Mouse (Mus musculus): Measurements from ENCODE around the gene Alk.
A peak's percentile ranks its signal among the peaks of the same experiment; 100 is the strongest.
"Not testable (repeated sequence)": the region's sequence is repeated elsewhere in the genome, so short reads cannot be mapped to it uniquely, and the experiment has no call there.

Gene Alk

DNA sequence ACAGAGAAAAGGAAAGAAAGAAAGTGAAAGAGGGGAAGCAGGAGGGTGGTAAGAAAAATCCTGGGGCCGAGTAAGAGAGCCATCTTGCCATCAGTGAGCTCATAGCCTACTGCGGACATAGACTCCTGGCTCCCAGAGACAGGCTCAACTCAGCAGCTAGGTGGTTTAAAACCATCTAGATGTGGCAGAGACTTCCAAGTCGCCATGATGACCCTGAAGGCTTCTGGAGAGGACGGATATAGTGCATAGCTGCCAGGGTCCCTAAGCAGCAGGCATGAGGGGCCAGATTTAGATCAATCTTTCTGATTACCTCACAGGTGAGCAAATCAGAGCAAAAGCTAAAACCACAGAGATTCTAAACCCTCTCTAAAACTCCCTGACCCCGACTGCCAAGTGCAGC lies 76.9 kb downstream of the Alk start:
- DNase-seq, result no peak

DNA sequence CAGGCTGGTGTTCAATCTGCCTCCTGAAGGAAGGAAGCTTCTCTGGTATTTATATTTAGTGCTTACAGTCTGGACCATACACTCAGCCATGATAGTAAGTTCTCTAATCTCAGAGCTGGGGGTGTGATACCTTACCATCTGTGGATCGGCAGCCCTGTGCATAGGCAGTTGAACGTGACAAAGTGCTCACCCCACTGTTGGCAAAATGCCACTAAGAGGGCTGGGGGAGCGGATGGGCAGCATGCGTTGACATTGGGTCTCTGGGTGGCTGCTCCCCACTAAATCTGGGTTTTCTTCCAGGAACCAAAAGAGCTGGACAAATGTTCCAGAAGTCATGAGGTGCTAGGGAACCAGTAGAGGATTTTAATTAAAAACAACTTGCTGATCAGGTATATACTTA lies 78.1 kb downstream of the Alk start:
- no peak for DNase-seq

DNA sequence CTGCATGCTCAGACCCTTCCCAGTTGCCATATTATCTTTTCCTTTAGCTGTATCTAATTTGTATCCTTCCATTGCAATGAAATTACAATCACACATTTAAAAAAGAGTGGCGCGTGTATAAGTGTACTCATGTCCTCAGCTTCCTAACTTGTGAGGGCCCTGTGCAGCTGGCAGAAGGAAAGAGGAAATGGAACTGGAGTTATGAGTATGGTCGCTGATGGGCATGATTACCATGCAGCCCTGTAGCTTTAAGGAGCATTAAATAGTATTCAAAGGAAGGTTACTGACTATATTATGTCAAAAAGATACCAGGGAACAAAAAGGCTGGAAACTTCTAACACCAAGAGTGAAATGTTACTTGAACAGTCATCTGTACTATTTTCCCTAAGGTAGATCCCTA lies 79.6 kb downstream of the Alk start:
- DNase-seq, result no peak

DNA sequence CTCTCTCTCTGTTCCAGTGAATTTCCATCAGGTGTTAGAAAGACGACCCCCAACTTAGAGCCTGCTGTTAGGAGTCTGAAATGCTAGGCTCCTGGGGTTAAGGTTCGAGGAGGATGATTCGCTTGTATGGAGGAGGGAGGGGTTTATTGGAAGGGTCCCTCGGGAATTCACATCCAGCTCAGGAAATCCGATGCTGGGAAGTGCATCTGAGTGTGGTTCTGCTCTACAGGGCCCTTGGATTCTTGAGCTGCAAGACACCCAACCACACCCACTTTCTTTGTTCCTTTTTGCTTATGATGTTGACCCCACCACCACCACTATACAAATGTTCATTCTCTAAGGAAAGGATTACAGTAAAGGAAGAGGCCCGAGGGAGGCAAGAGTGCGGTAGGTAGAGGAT lies 81.4 kb downstream of the Alk start:
- DNase-seq, result peak; percentile 3

DNA sequence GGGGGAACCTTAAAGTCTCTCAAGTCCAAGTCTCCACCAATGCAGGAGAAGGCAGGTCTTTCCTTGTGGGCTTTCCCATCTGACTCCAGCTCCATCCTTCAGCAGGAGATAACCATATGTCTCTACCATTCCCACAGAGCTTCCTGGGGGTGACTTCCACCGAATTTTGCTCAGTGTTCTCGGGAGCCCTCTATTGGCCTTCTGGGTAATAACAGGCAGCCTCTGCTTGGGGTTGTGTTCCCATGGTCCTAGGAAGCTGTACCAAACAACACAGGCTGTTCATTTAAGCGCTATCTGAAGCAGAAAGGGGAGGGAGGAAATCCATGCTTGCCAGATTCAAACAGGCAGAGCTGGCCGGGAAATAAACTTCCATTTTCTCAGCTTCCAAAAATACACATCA lies 82.0 kb downstream of the Alk start:
- peak; percentile 58 for DNase-seq

DNA sequence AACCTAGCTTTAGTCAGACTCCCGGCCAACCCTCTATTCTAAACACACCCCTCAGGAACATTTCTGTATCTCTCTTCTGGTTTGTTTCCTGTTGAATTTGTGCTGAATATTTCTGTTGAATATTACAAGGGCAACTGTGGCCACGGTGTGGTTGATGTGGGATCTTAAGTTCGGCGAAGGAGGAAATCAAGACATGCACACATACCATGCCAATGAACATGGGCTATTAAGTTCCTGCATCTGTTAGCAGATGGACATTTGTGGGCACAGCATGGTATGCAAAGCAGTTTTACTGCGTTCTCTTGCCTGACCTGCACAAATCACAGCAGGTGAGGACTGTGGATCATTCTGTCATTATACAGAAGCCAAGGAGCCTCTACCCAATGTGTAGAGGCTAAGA lies 83.1 kb downstream of the Alk start:
- no peak for DNase-seq

DNA sequence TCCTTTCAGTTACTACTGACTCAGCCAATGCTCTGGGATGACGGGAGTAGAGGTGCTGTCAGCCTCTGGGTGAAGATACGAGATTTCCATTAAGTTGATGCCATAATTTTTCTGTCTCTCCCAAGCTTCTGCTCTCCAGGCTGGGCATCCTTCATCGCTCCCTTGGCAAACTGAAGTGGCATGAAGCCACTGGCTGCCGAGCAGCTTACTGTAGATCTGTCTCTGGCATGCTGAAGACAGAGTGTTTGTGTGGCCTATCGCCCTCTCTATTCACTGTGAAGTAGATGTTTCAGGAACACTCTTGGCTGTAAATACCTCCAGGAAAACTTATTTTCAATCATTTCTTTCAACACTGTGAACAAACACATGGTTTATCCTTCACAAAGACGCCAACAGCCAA lies 93.7 kb downstream of the Alk start:
- no peak for DNase-seq

DNA sequence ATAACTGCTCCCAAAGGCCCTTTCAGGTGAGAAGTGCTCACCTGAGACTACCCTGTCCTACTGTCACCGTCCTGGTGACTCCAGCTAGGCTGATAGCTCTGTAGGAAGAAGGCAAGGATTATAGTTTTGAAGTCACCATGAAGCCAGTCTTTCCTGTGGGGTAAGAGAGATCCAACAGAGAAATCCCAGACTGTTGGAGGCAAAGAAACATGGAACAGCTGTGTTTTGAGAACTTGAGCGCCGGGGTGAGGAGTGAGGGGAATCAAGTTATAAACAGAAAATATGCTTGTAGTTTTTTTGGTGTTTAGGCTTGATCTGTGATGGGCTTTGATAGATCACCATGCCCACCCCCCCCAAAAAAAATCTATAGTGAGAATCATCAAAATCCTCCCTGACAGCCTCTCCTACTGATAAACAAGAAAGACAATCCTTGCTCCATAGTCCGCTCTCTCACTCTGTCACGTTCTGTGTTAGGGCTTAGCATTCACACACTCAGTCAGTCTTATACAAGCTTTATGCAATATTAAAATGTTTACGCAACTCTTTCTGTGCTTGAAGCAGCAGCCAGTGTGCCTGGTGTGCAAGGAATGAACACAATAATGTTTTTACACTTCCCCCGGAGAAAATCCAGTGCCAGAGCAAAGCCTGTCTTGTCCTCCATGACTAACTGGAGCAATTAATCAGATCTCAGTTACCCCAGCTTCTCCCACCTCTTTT lies 95.6 kb downstream of the Alk start:
- DNase-seq, result no peak

DNA sequence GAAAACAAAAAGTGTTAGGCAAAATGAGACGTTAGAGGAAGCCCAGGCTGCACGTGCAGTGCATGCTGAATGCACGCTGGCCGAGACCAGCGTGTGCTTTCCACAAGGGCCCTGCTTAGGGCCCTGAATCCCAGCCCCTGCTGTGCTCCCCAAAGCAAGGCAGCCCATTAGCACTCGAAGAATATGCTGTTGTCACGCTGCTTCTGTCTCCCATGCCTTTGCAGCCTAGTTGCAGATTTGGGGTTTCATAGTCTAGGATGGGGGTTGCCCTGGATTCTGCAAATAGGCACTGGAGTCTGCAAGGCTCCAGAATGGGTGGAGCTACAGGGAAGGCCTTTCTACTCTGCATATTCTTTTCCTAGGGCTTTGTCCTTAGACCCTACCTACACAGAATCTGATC lies 99.2 kb downstream of the Alk start:
- DNase-seq, result peak; percentile 28

DNA sequence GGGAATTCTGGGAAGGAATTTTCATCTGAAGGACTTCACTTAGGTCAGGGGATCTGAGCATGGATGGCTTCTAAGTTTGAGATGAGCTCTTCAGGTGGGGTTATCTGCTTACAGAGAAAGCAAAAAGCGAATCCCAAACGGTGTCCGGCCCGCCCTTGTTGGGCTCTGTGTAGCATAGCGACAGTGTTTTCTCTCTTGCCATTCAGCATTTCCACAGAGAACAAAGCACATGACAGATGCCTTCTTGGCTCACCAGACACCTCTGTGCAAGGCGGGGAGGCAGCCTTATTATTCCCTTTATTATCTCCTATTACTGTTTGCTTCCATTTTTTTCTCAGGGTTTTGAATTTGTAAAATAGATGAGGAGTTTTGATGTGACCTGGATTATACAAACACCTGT lies 99.8 kb downstream of the Alk start:
- DNase-seq, result peak; percentile 16

DNA sequence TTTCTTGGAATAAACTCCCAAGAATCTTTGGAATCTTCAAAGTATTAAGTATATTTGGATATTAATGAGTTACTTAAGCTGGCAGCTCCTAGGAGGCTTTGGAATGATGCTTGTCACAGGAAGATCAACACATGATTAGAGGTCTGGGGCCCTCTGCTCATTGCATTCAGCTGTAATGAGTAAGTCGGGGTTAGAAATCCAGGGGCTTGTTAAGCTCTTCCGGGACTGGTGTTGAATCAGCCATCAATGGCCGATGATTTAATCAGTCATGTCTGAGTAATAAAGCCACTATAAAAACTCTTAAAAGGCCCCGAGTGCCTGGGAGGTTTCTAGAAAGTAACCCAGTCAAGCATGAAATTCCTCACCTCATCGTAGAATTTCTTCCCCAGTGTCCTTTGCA lies 109.0 kb downstream of the Alk start:
- DNase-seq, result no peak

DNA sequence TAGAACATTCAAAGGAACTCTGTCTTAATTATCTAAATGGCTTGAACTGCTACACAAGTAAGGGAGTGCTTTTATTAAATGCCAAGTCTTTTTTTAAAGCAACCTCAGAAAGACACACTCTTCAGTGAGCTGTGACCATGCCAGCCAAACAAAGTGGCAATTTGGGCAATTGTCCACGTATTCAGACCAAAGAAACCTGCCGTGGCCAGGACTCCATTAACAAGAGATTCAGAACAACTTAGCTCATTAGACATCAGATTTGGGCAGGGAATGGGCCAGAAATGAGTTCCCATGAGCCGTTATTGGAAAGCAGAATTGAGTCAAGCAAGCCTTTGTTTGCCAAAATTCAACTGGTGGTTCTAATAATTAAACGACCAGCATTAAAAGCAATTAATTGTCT lies 118.8 kb downstream of the Alk start:
- no peak for DNase-seq

DNA sequence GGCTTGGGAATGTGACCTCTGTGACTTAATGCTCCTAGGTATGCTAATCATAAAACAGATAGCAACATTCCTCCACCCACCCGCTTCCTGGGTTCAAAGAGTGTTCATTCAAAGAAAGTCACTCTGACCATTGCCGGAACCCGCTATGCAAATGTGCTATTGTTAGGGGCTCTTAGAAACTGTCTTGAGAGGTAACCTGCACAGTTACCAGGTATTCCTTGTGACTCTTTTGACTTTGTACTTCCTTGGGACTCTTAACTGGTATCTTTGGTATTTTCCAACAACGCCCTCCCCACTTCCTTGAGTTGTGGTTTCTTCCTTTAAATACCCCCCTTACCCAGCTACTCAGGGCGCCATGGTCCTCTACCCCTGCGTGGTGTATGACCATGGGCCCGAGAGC lies 125.2 kb downstream of the Alk start:
- not testable (repeated sequence) for DNase-seq

DNA sequence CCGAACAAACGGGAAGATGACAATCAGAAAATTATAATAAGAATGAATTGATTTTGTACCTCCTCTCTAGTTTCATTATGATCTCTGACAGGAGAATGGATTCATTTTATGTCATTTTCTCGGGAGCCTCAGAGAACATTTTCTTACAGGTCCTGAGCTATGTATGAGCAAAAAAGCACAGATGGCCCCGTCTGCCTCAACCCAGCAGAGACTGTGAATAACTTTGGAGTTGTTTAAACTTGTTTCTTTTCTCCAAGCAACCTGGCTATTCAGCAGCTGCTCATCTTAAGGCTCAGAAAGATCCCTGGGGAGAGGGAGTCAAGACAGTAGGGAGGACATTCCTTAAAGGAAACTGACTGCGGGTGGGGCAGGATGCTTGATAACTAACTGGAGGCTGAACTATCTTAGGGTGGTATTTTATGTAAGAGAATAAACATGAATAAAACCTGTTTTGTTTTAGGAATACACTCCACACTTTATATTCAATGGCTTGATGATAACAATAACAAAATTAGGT lies 126.5 kb downstream of the Alk start:
- DNase-seq, result no peak

DNA sequence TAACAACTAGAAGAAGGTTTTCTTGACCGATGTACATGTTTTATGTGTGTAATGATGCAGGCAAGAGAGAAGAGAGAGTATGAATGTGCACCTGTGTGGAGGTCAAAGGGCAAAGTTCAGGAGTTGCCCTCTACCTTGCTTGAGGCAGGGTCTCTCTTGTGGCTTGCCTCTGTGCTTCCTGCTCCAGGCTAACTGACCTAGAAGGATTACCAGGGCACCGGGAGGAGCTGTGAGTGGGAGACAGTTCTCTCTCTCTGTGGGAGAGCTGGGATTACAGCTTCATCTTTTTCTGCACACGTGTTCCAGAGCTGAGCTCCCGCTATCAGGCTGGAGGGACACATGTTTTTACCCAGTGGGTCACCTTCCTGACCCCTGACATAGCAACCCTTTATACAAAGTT lies 127.5 kb downstream of the Alk start:
- DNase-seq, result no peak

DNA sequence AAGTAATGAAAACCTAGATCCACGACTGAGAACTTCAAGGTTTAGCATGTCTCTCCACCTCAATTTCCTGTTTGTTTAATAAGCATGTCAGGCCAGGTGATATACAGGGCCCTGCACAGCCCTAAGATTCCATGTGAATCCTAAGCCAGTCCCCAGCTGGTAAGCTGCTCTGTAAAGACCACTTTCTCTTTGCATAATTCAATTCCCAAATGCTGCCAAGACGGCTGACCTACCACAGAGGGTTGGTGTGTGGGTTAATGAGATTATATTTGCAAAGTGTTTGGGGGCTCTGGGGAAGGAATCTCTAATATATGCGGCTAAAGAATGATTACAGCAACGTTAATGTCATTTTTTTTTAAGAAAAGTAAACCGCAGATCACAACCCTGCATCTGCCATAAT lies 130.3 kb downstream of the Alk start:
- DNase-seq, result no peak

DNA sequence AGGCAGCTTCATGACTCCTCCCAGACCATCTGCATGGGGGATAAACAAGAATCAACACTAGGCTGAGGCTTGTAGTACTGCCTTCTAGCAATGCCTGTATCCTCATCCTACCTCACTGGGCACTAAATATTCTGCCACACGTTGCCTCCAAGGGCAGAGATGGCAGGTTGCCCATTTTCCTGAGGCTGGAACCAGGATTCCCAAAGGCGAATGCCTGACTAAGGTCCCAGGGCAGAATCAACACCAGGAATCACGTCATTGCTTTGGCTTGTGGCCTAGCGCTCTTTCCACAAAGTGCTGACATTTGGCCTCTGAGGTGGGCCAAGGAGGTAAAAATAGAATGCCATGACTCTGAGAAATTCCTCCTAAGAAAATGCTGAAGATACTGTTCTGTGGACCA lies 155.9 kb downstream of the Alk start:
- no peak for DNase-seq

DNA sequence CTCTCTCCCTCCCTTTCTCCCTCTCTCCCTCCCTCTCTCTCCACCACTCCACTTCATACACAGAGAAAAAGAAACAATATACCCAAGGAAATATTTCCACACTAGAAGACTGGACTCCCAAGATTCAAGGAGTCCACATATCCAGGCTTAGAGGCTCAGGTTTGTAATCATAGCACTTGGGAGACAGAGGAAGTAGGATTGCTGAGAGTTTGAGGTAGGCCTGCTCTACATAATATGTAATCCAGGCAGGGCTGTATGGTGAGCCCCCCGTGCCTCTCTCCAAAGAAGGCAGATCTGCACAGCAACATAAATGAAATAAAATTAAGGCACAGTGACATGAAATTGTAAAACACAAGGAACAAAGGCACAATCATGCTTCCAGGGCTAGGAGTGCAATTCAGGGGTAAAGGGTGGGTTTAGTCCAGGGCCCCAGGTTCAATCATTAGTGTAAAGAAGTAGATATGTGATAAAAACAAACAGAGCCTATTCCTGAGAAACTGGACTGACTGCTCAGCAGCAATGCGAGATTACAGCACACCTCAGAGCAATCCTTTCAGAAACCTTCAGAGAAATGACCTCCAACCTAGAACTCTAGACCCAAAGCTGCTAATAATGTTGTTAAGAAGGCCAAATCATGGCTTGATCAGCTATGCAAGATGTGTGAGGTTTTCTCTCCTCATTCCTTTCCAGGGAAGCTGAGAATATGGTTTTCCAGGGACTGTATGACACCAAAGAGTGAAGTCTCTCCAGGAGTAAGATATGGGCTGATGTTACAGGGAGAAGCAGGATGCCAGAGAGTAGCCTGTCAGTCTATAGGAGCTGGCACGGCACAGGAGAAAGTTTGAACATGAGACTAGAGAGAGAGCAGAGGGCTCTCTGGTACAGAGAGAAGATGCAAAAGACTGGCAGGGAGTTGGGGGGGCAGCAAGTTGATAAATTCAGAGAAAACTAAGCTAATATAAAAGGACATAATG lies 158.9 kb downstream of the Alk start:
- DNase-seq, result no peak

DNA sequence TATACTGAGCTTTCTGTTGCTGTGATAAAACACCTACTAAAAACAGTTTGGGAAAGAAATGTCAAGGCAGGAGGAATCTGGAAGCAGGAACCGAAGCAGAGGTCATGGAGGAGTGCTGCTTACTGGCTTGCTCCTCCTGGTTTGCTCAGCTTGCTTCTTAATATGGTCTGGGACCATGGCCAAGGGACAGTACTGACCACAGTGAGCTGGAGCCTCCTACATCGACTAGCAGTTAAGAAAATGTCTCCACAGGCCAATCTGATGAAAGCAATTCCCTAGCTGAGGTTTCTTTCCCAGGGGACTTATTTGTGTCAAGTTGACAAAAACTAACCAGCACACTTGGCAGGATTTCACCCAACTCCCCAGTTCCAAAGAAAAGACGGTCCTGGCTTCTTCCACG lies 187.0 kb downstream of the Alk start:
- DNase-seq, result no peak

DNA sequence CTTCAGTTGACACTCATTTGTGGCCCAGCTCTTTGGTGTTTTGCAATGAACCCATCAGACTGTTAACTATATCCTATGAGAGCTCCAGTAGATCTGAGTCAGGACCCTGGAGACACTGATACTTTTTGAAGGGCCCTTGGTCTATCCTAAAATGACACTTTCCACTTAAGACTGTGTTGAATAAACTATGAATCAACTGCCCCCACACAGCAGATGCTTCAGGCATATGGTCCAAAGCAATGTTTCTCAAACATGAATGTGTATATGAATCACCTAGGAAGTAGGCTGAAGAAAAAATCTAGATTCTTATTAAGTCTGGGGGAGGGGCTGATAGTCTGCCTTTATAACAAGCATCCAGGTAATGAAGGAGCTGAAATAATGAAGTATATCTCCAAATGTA lies 189.8 kb downstream of the Alk start:
- no peak for DNase-seq

DNA sequence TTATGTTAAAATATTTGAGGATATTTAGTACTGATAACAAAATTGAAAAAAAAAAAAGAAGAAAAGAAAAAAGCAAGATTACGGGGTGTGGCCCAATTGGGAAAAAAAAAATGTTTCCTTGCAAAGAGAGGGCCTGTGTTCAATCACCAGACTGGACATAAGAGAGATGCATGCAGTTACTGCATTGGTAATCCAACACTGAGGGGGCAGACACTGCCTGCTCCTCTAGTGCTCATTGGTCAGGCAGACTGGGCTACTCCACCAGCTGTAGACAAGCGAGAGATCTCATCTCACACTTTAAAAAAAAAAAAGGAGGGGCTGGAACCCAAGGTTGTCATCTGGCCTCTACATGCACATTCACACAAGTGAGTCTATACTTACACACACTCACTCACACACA lies 199.6 kb downstream of the Alk start:
- no peak for DNase-seq

DNA sequence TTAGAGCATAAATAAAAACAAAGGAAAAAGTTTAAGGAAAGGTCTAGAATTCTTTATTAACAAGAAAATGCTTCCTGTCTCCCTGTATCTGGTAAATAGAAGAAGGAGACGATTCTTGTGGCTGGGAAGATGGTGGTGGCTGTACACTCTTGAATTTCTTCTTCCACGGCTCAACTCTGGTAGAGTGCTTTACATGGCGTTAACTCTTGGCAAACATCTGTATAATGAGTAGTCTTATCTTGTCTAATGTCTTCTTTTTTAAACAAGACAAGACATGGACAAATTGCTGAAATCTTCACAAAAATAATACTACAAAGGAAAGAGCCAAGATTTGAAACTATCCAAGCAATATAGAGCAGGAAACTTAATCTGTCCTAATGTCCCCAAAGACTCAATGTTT lies 202.6 kb downstream of the Alk start:
- DNase-seq, result no peak

DNA sequence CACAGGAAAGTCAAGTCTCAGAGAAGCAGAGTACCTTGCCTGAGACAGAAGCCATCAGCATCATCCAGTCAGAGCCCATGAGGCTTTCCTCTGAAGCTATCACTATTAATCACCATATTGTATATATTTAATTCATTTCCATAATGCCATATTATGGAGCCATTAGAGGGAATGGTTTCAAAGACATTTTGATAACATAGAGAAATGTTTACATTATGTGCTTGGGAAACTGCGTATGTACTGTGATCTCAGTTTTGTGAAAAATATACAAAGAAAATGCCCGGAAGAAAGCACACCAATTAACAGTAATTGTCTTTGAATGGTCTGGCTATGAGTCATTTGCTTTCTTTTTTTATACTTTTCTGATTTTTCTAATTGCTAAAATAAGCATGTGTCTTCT lies 203.1 kb downstream of the Alk start:
- DNase-seq, result no peak
